Mouse (Mus musculus) retina, postnatal 7 days (tissue): ENCODE data around the gene Acvr1b.

Source experiments
- DNase-seq: peaks from one replicate; pipeline ENCODE4 v3.0.0-alpha.2; 2012; ENCODE audit warnings: low read depth, low spot score

The Acvr1b gene

GRCm38 (mm10) chr15:101197497-101198179 is 23.8 kb downstream of the Acvr1b start:
- DNase-seq, result no peak

- DNase-seq, result peak; percentile 60
These were observed 24.4 kb downstream of the Acvr1b start for GRCm38 (mm10) chr15:101198218-101198617.

GRCm38 (mm10) chr15:101198850-101199249 is 25.0 kb downstream of the Acvr1b start:
- DNase-seq, result no peak

GRCm38 (mm10) chr15:101200777-101201295 is 27.0 kb downstream of the Acvr1b start:
- DNase-seq, result no peak

- no peak for DNase-seq
These were observed 27.5 kb downstream of the Acvr1b start for GRCm38 (mm10) chr15:101201414-101201813.

- DNase-seq, result no peak
These were observed 29.8 kb downstream of the Acvr1b start for GRCm38 (mm10) chr15:101203673-101204072.

GRCm38 (mm10) chr15:101204781-101205180 is 30.9 kb downstream of the Acvr1b start:
- DNase-seq, result no peak

GRCm38 (mm10) chr15:101210228-101210627 is 36.4 kb downstream of the Acvr1b start:
- DNase-seq, result peak; percentile 61

- no peak for DNase-seq
These were observed 37.2 kb downstream of the Acvr1b start for GRCm38 (mm10) chr15:101210998-101211613.

- no peak for DNase-seq
These were observed 38.6 kb downstream of the Acvr1b start for GRCm38 (mm10) chr15:101212435-101212834.

GRCm38 (mm10) chr15:101215136-101215535 is 41.3 kb downstream of the Acvr1b start:
- no peak for DNase-seq

GRCm38 (mm10) chr15:101216036-101216435 is 42.2 kb downstream of the Acvr1b start:
- DNase-seq, result no peak

GRCm38 (mm10) chr15:101220905-101221297 is 47.0 kb downstream of the Acvr1b start:
- no peak for DNase-seq

GRCm38 (mm10) chr15:101221298-101222104 is 47.6 kb downstream of the Acvr1b start:
- DNase-seq, result no peak

GRCm38 (mm10) chr15:101222897-101223482 is 49.1 kb downstream of the Acvr1b start:
- DNase-seq, result no peak

GRCm38 (mm10) chr15:101223596-101223995 is 49.7 kb downstream of the Acvr1b start:
- no peak for DNase-seq

- DNase-seq, result peak; percentile 68
These were observed 50.4 kb downstream of the Acvr1b start, which contains the start of gene Grasp for GRCm38 (mm10) chr15:101224006-101224906. Gene Grasp (plus strand): TSS chr15:101224188.

GRCm38 (mm10) chr15:101224977-101225376 is 51.1 kb downstream of the Acvr1b start:
- DNase-seq, result no peak

- DNase-seq, result no peak
These were observed 54.1 kb downstream of the Acvr1b start for GRCm38 (mm10) chr15:101227971-101228370.

- no peak for DNase-seq
These were observed 55.2 kb downstream of the Acvr1b start for GRCm38 (mm10) chr15:101228866-101229590.
